Mouse (Mus musculus) gastrocnemius, adult 8-10 months (tissue): Measurements from ENCODE around the gene Marveld3. TPM values are rescaled to one million over a fixed set of nuclear protein-coding genes. Genes with fewer than 3 reads are reported as not detected.

Experiments
- DNase-seq, 2 experiments: peaks; one replicate each; pipeline ENCODE4 v3.0.0; 2022; ENCODE audit warnings: low spot score in 2 of 2
- total RNA-seq, 4 experiments: library from RNA; stranded (reverse); gene quantifications; 2 replicates each; pipeline ENCODE4 v1.2.4; 2022

Gene Marveld3
- not detected for total RNA-seq

- DNase-seq = no peak
Measured at GRCm38 (mm10) chr8:109961693-109962367, at the start of gene Marveld3. Gene Marveld3 (minus strand): TSS chr8:109962203.

- no peak for DNase-seq
Measured at GRCm38 (mm10) chr8:110010868-110011267, 48.9 kb upstream of the Marveld3 start.

- no peak for DNase-seq
Measured at GRCm38 (mm10) chr8:110008995-110009446, 47.0 kb upstream of the Marveld3 start.

- no peak for DNase-seq
Measured at GRCm38 (mm10) chr8:110008228-110008994, 46.4 kb upstream of the Marveld3 start.

- DNase-seq = no peak
Measured at GRCm38 (mm10) chr8:110006312-110007023, 44.5 kb upstream of the Marveld3 start.

GRCm38 (mm10) chr8:110004300-110004699, 42.3 kb upstream of the Marveld3 start:
- no peak for DNase-seq

- DNase-seq = no peak
Measured at GRCm38 (mm10) chr8:110002953-110003352, 41.0 kb upstream of the Marveld3 start.

- DNase-seq = no peak
Measured at GRCm38 (mm10) chr8:109999974-110000373, 38.0 kb upstream of the Marveld3 start.

- DNase-seq = no peak
Measured at GRCm38 (mm10) chr8:109998066-109998465, 36.1 kb upstream of the Marveld3 start.

- DNase-seq = no peak
Measured at GRCm38 (mm10) chr8:109997381-109997780, 35.4 kb upstream of the Marveld3 start.

GRCm38 (mm10) chr8:109992951-109993350, 30.9 kb upstream of the Marveld3 start:
- DNase-seq = no peak

- no peak for DNase-seq
Measured at GRCm38 (mm10) chr8:109992166-109992565, 30.2 kb upstream of the Marveld3 start.

GRCm38 (mm10) chr8:109990224-109990623, 28.2 kb upstream of the Marveld3 start, which contains the start of gene Tat:
Gene Tat (plus strand): TSS chr8:109990437.
- no peak for DNase-seq

- no peak for DNase-seq
Measured at GRCm38 (mm10) chr8:109989151-109989550, 27.1 kb upstream of the Marveld3 start.

GRCm38 (mm10) chr8:109987776-109988175, 25.8 kb upstream of the Marveld3 start:
- no peak for DNase-seq

- no peak for DNase-seq
Measured at GRCm38 (mm10) chr8:109986384-109986783, 24.4 kb upstream of the Marveld3 start.

- no peak for DNase-seq
Measured at GRCm38 (mm10) chr8:109983944-109984343, 21.9 kb upstream of the Marveld3 start.

GRCm38 (mm10) chr8:109982386-109983105, 20.5 kb upstream of the Marveld3 start:
- DNase-seq = no peak

- DNase-seq = no peak
Measured at GRCm38 (mm10) chr8:109979339-109979738, 17.3 kb upstream of the Marveld3 start.

GRCm38 (mm10) chr8:109972901-109973300, 10.9 kb upstream of the Marveld3 start:
- no peak for DNase-seq

GRCm38 (mm10) chr8:109970323-109970722, 8.3 kb upstream of the Marveld3 start:
- DNase-seq = no peak
